Mouse (Mus musculus): ENCODE results near the gene Mdk.

- peak; percentile 98 for TF ChIP-seq CTCF (IDR thresholded peaks at IDR 0.05; ENCODE audit: low read depth, low read length)
- no peak for TF ChIP-seq POLR2A (IDR thresholded peaks at IDR 0.05; ENCODE audit: extremely low read depth, insufficient read depth, low read length)
These were observed 12.3 kb upstream of the Mdk start for GRCm38 (mm10) chr2:91944170-91944950.
